ENCODE assay signal across 8 mouse cellular contexts in genomic region chr3:95928261-95928657, GRCm38 (mm10). TPM values are rescaled to one million over a fixed set of nuclear protein-coding genes. Genes with fewer than 3 reads are reported as not detected.
DNase-seq lines count a peak whose midpoint lies in the region; ATAC-seq and TF ChIP-seq lines count a peak whose summit lies in the region.

No protein-coding gene starts in this region.

- peaks cover 2% of the 10 kb centered on the region for H3K36me3 ChIP-seq in kidney, embryonic 15.5 days
- peaks cover 4% of the 10 kb centered on the region; the same call in 1 of the 2 replicates for H3K36me3 ChIP-seq in hindbrain, embryonic 12.5 days
- peaks cover under 1% of the 10 kb centered on the region for H3K36me3 ChIP-seq in midbrain, embryonic 13.5 days

- no peak for DNase-seq in kidney, postnatal 14 days
- DNase-seq in adrenal gland, adult 8-10 months, result no peak
- DNase-seq in frontal cortex, postnatal 25 days (ENCODE audit: low spot score in 2 of 2), result no peak
- DNase-seq in kidney, adult 11 months, result no peak

- peak overlapping the region; percentile 90 for H3K4me3 ChIP-seq in kidney, embryonic 15.5 days (replicated peaks)
- H3K4me3 ChIP-seq in bone marrow macrophage, adult 2 months (ENCODE audit: insufficient read depth, low read length), result peak overlapping the region; percentile 60
- H3K4me3 ChIP-seq in hindbrain, embryonic 12.5 days, result peak overlapping the region; percentile 93
- H3K4me3 ChIP-seq in midbrain, embryonic 13.5 days (replicated peaks), result peak overlapping the region; percentile 90

- no peak for TF ChIP-seq POLR2A in bone marrow macrophage, adult 2 months (IDR thresholded peaks at IDR 0.05; ENCODE audit: borderline replicate concordance, low read depth, low read length)

- TF ChIP-seq CTCF in bone marrow macrophage, adult 2 months (IDR thresholded peaks at IDR 0.05; ENCODE audit: low read depth, low read length), result no peak

- WGBS in kidney, embryonic 15.5 days, result 62% methylated on average over 6 of the region's 6 CpGs
- 72% methylated on average over 6 of the region's 6 CpGs for WGBS in hindbrain, embryonic 12.5 days
- 76% methylated on average over 6 of the region's 6 CpGs for WGBS in midbrain, embryonic 13.5 days

- H3K4me2 ChIP-seq in kidney, embryonic 15.5 days, result peak overlapping the region; percentile 70
- H3K4me2 ChIP-seq in hindbrain, embryonic 12.5 days (replicated peaks), result peak overlapping the region; percentile 63
- peak overlapping the region; percentile 58 for H3K4me2 ChIP-seq in midbrain, embryonic 13.5 days (replicated peaks)

- H3K27ac ChIP-seq in kidney, embryonic 15.5 days, result peak overlapping the region; percentile 90
- H3K27ac ChIP-seq in bone marrow macrophage, adult 2 months (ENCODE audit: insufficient read depth, low read depth, low read length), result peak overlapping the region; percentile 42; the same call in 1 of the 2 replicates
- peak overlapping the region; percentile 85 for H3K27ac ChIP-seq in hindbrain, embryonic 12.5 days
- peak overlapping the region; percentile 70 for H3K27ac ChIP-seq in midbrain, embryonic 13.5 days

- peaks cover 28% of the 10 kb centered on the region for H3K4me1 ChIP-seq in kidney, embryonic 15.5 days
- H3K4me1 ChIP-seq in bone marrow macrophage, adult 2 months (ENCODE audit: control insufficient read depth, insufficient read depth, low read length), result peaks cover 7% of the 10 kb centered on the region; the same call in 1 of the 2 replicates
- H3K4me1 ChIP-seq in hindbrain, embryonic 12.5 days, result peaks cover 13% of the 10 kb centered on the region
- peaks cover 31% of the 10 kb centered on the region for H3K4me1 ChIP-seq in midbrain, embryonic 13.5 days (replicated peaks)

- peak overlapping the region; percentile 47 for H3K9ac ChIP-seq in kidney, embryonic 15.5 days
- peak overlapping the region; percentile 50 for H3K9ac ChIP-seq in hindbrain, embryonic 12.5 days
- H3K9ac ChIP-seq in midbrain, embryonic 13.5 days (replicated peaks), result peak overlapping the region; percentile 52; the same call in 1 of the 2 replicates

- no peaks in the 10 kb centered on the region for H3K27me3 ChIP-seq in kidney, embryonic 15.5 days
- no peaks in the 10 kb centered on the region for H3K27me3 ChIP-seq in hindbrain, embryonic 12.5 days
- no peaks in the 10 kb centered on the region for H3K27me3 ChIP-seq in midbrain, embryonic 13.5 days

- no peaks in the 10 kb centered on the region for H3K9me3 ChIP-seq in kidney, embryonic 15.5 days (replicated peaks)
- H3K9me3 ChIP-seq in hindbrain, embryonic 12.5 days (replicated peaks), result no peaks in the 10 kb centered on the region
- H3K9me3 ChIP-seq in midbrain, embryonic 13.5 days, result no peaks in the 10 kb centered on the region

- no peak for ATAC-seq in kidney, embryonic 15.5 days (replicated peaks; ENCODE audit: low FRiP score)
- ATAC-seq in hindbrain, embryonic 12.5 days (ENCODE audit: low FRiP score), result no peak
- ATAC-seq in midbrain, embryonic 13.5 days, result no peak

RNA-seq across cellular contexts. Expression of gene Anp32e, which starts 0.8 kb away (rescaled TPM):
- 247 and 264 TPM in 2 replicates for polyA plus RNA-seq in kidney, embryonic 15.5 days (2015; fragmentation: Nextera tagmentation; extraction: Ambion mirVana)
- polyA plus RNA-seq in bone marrow macrophage, adult 2 months (2012; ENCODE audit: insufficient read depth, insufficient read length, missing spikeins), result 134 and 150 TPM in 2 replicates
- polyA plus RNA-seq in hindbrain, embryonic 12.5 days (2016; fragmentation: Nextera tagmentation; extraction: Ambion mirVana), result 265 and 297 TPM in 2 replicates
- polyA plus RNA-seq in midbrain, embryonic 13.5 days (2015; fragmentation: Nextera tagmentation; extraction: Ambion mirVana), result 218 and 242 TPM in 2 replicates
- 10 to 100 TPM; 83.8 to 94.0 (median 88.4) TPM for total RNA-seq in adrenal gland, adult 8-10 months (2022)

RNA-seq across cellular contexts. Expression of gene Car14, which starts 23.8 kb away (rescaled TPM):
- polyA plus RNA-seq in kidney, embryonic 15.5 days (2015; fragmentation: Nextera tagmentation; extraction: Ambion mirVana), result 17.3 and 22.5 TPM in 2 replicates
- polyA plus RNA-seq in bone marrow macrophage, adult 2 months (2012; ENCODE audit: insufficient read depth, insufficient read length, missing spikeins), result not detected in 2 replicates
- 12.8 and 13.8 TPM in 2 replicates for polyA plus RNA-seq in hindbrain, embryonic 12.5 days (2016; fragmentation: Nextera tagmentation; extraction: Ambion mirVana)
- 8.5 and 11.7 TPM in 2 replicates for polyA plus RNA-seq in midbrain, embryonic 13.5 days (2015; fragmentation: Nextera tagmentation; extraction: Ambion mirVana)
- 1 to 10 TPM in 1 of 4 experiments, under 1 TPM in 2, not detected in 1; 0.22 to 2.4 (median 0.55) TPM for total RNA-seq in adrenal gland, adult 8-10 months (2022)

RNA-seq across cellular contexts. Expression of gene Aph1a, which starts 34.5 kb away (rescaled TPM):
- 37.4 and 40.8 TPM in 2 replicates for polyA plus RNA-seq in kidney, embryonic 15.5 days (2015; fragmentation: Nextera tagmentation; extraction: Ambion mirVana)
- 116 and 118 TPM in 2 replicates for polyA plus RNA-seq in bone marrow macrophage, adult 2 months (2012; ENCODE audit: insufficient read depth, insufficient read length, missing spikeins)
- 32.4 and 36.8 TPM in 2 replicates for polyA plus RNA-seq in hindbrain, embryonic 12.5 days (2016; fragmentation: Nextera tagmentation; extraction: Ambion mirVana)
- 32.6 and 33.8 TPM in 2 replicates for polyA plus RNA-seq in midbrain, embryonic 13.5 days (2015; fragmentation: Nextera tagmentation; extraction: Ambion mirVana)
- 100 to 1,000 TPM; 114 to 155 (median 121) TPM for total RNA-seq in adrenal gland, adult 8-10 months (2022)

RNA-seq across cellular contexts. Expression of gene BC028528, which starts 36.5 kb away (rescaled TPM):
- 38.0 and 42.3 TPM in 2 replicates for polyA plus RNA-seq in kidney, embryonic 15.5 days (2015; fragmentation: Nextera tagmentation; extraction: Ambion mirVana)
- 145 and 162 TPM in 2 replicates for polyA plus RNA-seq in bone marrow macrophage, adult 2 months (2012; ENCODE audit: insufficient read depth, insufficient read length, missing spikeins)
- polyA plus RNA-seq in hindbrain, embryonic 12.5 days (2016; fragmentation: Nextera tagmentation; extraction: Ambion mirVana), result 9.2 and 12.1 TPM in 2 replicates
- polyA plus RNA-seq in midbrain, embryonic 13.5 days (2015; fragmentation: Nextera tagmentation; extraction: Ambion mirVana), result 12.9 and 14.4 TPM in 2 replicates
- total RNA-seq in adrenal gland, adult 8-10 months (2022), result 10 to 100 TPM in 1 of 4 experiments, 1 to 10 TPM in 3; 8.0 to 10.5 (median 8.8) TPM

RNA-seq across cellular contexts. Expression of gene Ciart, which starts 46.2 kb away (rescaled TPM):
- polyA plus RNA-seq in kidney, embryonic 15.5 days (2015; fragmentation: Nextera tagmentation; extraction: Ambion mirVana), result 5.9 and 6.6 TPM in 2 replicates
- 1.6 and 1.7 TPM in 2 replicates for polyA plus RNA-seq in bone marrow macrophage, adult 2 months (2012; ENCODE audit: insufficient read depth, insufficient read length, missing spikeins)
- polyA plus RNA-seq in hindbrain, embryonic 12.5 days (2016; fragmentation: Nextera tagmentation; extraction: Ambion mirVana), result 4.0 and 7.7 TPM in 2 replicates
- polyA plus RNA-seq in midbrain, embryonic 13.5 days (2015; fragmentation: Nextera tagmentation; extraction: Ambion mirVana), result 3.2 and 4.8 TPM in 2 replicates
- total RNA-seq in adrenal gland, adult 8-10 months (2022), result 10 to 100 TPM in 1 of 4 experiments, 1 to 10 TPM in 3; 3.6 to 12.3 (median 5.9) TPM
